Mouse (Mus musculus) cerebellum, adult 2 months (tissue): ENCODE measurements around the gene Fry.

Experiments used
- CTCF ChIP-seq: fragments of 200-500 bp; IDR thresholded peaks from 2 replicates; pipeline ENCODE4 v1.5.1; 2011; ENCODE audit warnings: low read depth, mild to moderate bottlenecking, control low read depth, low read length, moderate library complexity, borderline replicate concordance; ENCODE audit not compliant: insufficient read depth
- POLR2A ChIP-seq: fragments of 200-500 bp; IDR thresholded peaks from 2 replicates; pipeline ENCODE4 v1.6.1; 2011; ENCODE audit warnings: low read length, control low read depth, borderline replicate concordance; ENCODE audit not compliant: insufficient read depth

DNA sequence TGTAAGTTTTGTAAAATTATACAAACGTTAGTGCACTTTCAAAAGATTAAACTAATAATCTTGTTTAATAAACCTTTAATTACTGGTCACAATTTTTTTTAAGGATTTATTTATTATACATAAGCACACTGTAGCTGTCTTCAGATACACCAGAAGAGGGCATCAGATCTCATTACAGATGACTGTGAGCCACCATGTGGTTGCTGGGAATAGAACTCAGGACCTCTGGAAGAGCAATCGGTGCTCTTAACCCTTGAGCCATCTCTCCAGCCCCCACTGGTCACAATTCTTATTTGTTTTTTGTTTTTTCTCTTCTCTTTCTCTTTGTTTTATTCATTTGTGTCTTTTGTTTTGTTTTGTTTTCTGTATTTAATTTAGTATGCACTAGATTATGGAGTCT, 406.8 kb downstream of the Fry start:
- TF ChIP-seq CTCF = no peak
- no peak for TF ChIP-seq POLR2A
